Mouse (Mus musculus) heart, postnatal 0 days (tissue): ENCODE data around the gene Prss29.

ENCODE experiments used
- CTCF ChIP-seq: IDR thresholded peaks from 2 replicates; pipeline ENCODE4 v1.5.1; 2016; ENCODE audit warnings: antibody characterized with exemption, control low read depth, low read depth
- EP300 ChIP-seq: IDR thresholded peaks from 2 replicates; pipeline ENCODE4 v1.6.1; 2016; ENCODE audit warnings: antibody characterized with exemption, low read depth

DNA sequence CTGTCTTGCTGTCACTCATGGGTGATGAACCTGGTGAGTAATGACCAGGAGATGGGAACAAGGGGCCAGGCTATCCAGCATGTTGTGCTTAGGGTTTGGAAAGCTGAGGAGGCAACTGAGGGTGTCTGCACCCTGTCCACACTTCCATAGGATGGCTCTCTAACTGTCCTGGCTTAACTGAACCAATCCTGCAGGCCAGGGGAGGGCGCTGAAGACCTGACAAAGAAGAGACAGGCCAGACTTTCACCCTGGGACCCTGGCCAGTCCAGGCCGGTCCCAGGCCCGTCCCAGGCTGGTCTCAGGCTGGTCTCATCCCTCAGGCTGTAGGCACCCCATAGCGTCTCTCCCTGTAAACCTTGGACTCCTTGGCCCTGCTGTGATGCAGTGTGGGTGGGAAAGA is 28.0 kb upstream of the Prss29 start:
- no peak for TF ChIP-seq CTCF
- no peak for TF ChIP-seq EP300
